Mouse (Mus musculus) liver, adult 2 months (tissue): ENCODE data around the gene Rnf216.

Experiments used
- CTCF ChIP-seq: fragments of 200-500 bp; IDR thresholded peaks from 2 replicates; pipeline ENCODE4 v1.5.1; 2011; ENCODE audit warnings: low read depth, low read length, control low read depth
- POLR2A ChIP-seq: fragments of 200-500 bp; IDR thresholded peaks from 2 replicates; pipeline ENCODE4 v1.6.1; 2011; ENCODE audit warnings: low read length, control low read depth; ENCODE audit not compliant: insufficient read depth; ENCODE audit errors: extremely low read depth

- no peak for TF ChIP-seq CTCF
- no peak for TF ChIP-seq POLR2A
These were observed 51.3 kb downstream of the Rnf216 start for GRCm38 (mm10) chr5:143061511-143061910.
